Mouse (Mus musculus): ENCODE data around the gene Mrvi1.

GRCm38 (mm10) chr7:110949785-110950620 is 32.3 kb downstream of the Mrvi1 start:
- TF ChIP-seq CTCF (IDR thresholded peaks at IDR 0.05; ENCODE audit: low read depth, low read length) = no peak
- no peak for TF ChIP-seq POLR2A (IDR thresholded peaks at IDR 0.05; ENCODE audit: insufficient read depth, low read length)

All from ES-Bruce4 (cell line).